In the genomic region with DNA sequence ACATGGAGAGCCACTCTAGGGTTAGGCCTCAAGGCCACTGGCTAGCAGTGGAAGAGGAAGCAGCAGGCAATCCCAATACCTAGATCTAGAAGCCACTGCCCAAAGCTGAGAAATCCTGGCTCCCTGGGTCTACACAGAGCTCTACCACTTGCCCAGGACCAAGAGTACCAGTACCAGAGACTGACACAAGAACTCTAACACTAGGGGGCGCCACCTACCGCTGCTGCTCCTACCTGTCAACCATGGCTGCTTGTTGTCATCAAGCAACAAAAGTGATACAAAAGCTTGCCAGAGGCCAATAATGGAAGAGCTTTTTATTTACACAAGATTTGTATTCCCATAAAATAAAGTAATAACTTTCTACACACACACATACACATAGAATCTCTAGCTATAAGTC, we compare ENCODE assay signal across 10 mouse cellular contexts. TPM values are rescaled to one million over a fixed set of nuclear protein-coding genes. Genes with fewer than 3 reads are reported as not detected.
DNase-seq lines count a peak whose midpoint lies in the region; ATAC-seq and TF ChIP-seq lines count a peak whose summit lies in the region.
"Had no signal": no experiment of that assay in that cellular context is flagged by ENCODE, and none has a peak within 500 bp of the region (broad histone marks: within the 10 kb centered on the region; RNA-seq: fewer than 3 reads in every experiment).

No protein-coding gene starts in this region.

- DNase-seq in midbrain, embryonic 11.5 days (ENCODE audit: low spot score, missing footprints) = peak; percentile 86
- peak; percentile 67 for DNase-seq in adrenal gland, postnatal 25 days
- DNase-seq in embryonic facial prominence, embryonic 11.5 days (ENCODE audit: low spot score) = peak; percentile 69
- DNase-seq in kidney, adult 8-10 months = peak; percentile 41 to 82
- peak; percentile 50 for DNase-seq in limb, embryonic 14.5 days (ENCODE audit: low spot score)
- peak; percentile 76 for DNase-seq in right cerebral cortex, postnatal 14 days
- DNase-seq in yolk sac, embryonic 10.5 days (ENCODE audit: low spot score) = no peak

- H3K36me3 ChIP-seq in midbrain, embryonic 11.5 days (ENCODE audit: control insufficient read depth, insufficient read depth, low read length) = no peaks in the 10 kb centered on the region
- no peaks in the 10 kb centered on the region for H3K36me3 ChIP-seq in midbrain, embryonic 13.5 days
- H3K36me3 ChIP-seq in embryonic facial prominence, embryonic 11.5 days (replicated peaks; ENCODE audit: control insufficient read depth, insufficient read depth, low read depth, low read length) = no peaks in the 10 kb centered on the region
- H3K36me3 ChIP-seq in limb, embryonic 14.5 days (ENCODE audit: control insufficient read depth, insufficient read depth, low read length) = no peaks in the 10 kb centered on the region
- H3K36me3 ChIP-seq: heart, embryonic 15.5 days; stomach, embryonic 15.5 days had no signal

- no peaks in the 10 kb centered on the region for H3K4me1 ChIP-seq in midbrain, embryonic 11.5 days (ENCODE audit: control insufficient read depth, insufficient read depth, low read length)
- H3K4me1 ChIP-seq in midbrain, embryonic 13.5 days (replicated peaks) = no peaks in the 10 kb centered on the region; the same call in 1 of the 2 replicates
- H3K4me1 ChIP-seq in embryonic facial prominence, embryonic 11.5 days (ENCODE audit: control insufficient read depth, insufficient read depth, low read length) = no peaks in the 10 kb centered on the region
- no peaks in the 10 kb centered on the region for H3K4me1 ChIP-seq in limb, embryonic 14.5 days (ENCODE audit: control insufficient read depth, insufficient read depth, low read length)
- H3K4me1 ChIP-seq: heart, embryonic 15.5 days; stomach, embryonic 15.5 days had no signal

- H3K9me3 ChIP-seq in midbrain, embryonic 11.5 days (ENCODE audit: control insufficient read depth, low read length) = no peaks in the 10 kb centered on the region
- H3K9me3 ChIP-seq in midbrain, embryonic 13.5 days = no peaks in the 10 kb centered on the region
- no peaks in the 10 kb centered on the region for H3K9me3 ChIP-seq in embryonic facial prominence, embryonic 11.5 days (replicated peaks; ENCODE audit: control insufficient read depth, low read length)
- H3K9me3 ChIP-seq in limb, embryonic 14.5 days (ENCODE audit: control insufficient read depth, low read length) = no peaks in the 10 kb centered on the region
- H3K9me3 ChIP-seq: heart, embryonic 15.5 days; stomach, embryonic 15.5 days had no signal

- no peak overlapping the region for H3K27ac ChIP-seq in midbrain, embryonic 11.5 days (ENCODE audit: low read depth, low read length)
- H3K27ac ChIP-seq in midbrain, embryonic 13.5 days = no peak overlapping the region
- H3K27ac ChIP-seq in embryonic facial prominence, embryonic 11.5 days (replicated peaks; ENCODE audit: low read depth, low read length) = no peak overlapping the region
- no peak overlapping the region for H3K27ac ChIP-seq in limb, embryonic 14.5 days (replicated peaks; ENCODE audit: low read depth, low read length)
- H3K27ac ChIP-seq: heart, embryonic 15.5 days; stomach, embryonic 15.5 days had no signal

- H3K9ac ChIP-seq in midbrain, embryonic 11.5 days (ENCODE audit: low read length) = no peak overlapping the region
- no peak overlapping the region for H3K9ac ChIP-seq in midbrain, embryonic 13.5 days (replicated peaks)
- no peak overlapping the region for H3K9ac ChIP-seq in embryonic facial prominence, embryonic 11.5 days (replicated peaks; ENCODE audit: low read length)
- H3K9ac ChIP-seq in limb, embryonic 14.5 days (ENCODE audit: low read depth, low read length, severe bottlenecking) = no peak overlapping the region
- H3K9ac ChIP-seq: heart, embryonic 15.5 days; stomach, embryonic 15.5 days had no signal

- ATAC-seq in midbrain, embryonic 11.5 days (ENCODE audit: low FRiP score) = no peak
- no peak for ATAC-seq in midbrain, embryonic 13.5 days
- ATAC-seq in embryonic facial prominence, embryonic 11.5 days (replicated peaks; ENCODE audit: insufficient number of reproducible peaks, low FRiP score, low TSS enrichment, low read depth) = no peak
- no peak for ATAC-seq in limb, embryonic 14.5 days (ENCODE audit: low FRiP score, low read depth)

- H3K27me3 ChIP-seq in midbrain, embryonic 11.5 days (ENCODE audit: control insufficient read depth, insufficient read depth, low read length) = no peaks in the 10 kb centered on the region
- H3K27me3 ChIP-seq in midbrain, embryonic 13.5 days = no peaks in the 10 kb centered on the region
- H3K27me3 ChIP-seq in embryonic facial prominence, embryonic 11.5 days (ENCODE audit: control insufficient read depth, insufficient read depth, low read length) = no peaks in the 10 kb centered on the region
- no peaks in the 10 kb centered on the region for H3K27me3 ChIP-seq in limb, embryonic 14.5 days (ENCODE audit: control insufficient read depth, insufficient read depth, low read length)
- H3K27me3 ChIP-seq: heart, embryonic 15.5 days; stomach, embryonic 15.5 days had no signal

- H3K4me2 ChIP-seq in midbrain, embryonic 11.5 days = no peak overlapping the region
- no peak overlapping the region for H3K4me2 ChIP-seq in midbrain, embryonic 13.5 days (replicated peaks)
- no peak overlapping the region for H3K4me2 ChIP-seq in embryonic facial prominence, embryonic 11.5 days (ENCODE audit: low read depth, low read length)
- no peak overlapping the region for H3K4me2 ChIP-seq in limb, embryonic 14.5 days (replicated peaks; ENCODE audit: low read depth, low read length, severe bottlenecking)
- H3K4me2 ChIP-seq: heart, embryonic 15.5 days; stomach, embryonic 15.5 days had no signal

- 8% methylated on average over 2 of the region's 2 CpGs for WGBS in midbrain, embryonic 11.5 days
- 9% methylated on average over 2 of the region's 2 CpGs for WGBS in midbrain, embryonic 13.5 days
- 9% methylated on average over 2 of the region's 2 CpGs for WGBS in embryonic facial prominence, embryonic 11.5 days
- 10% methylated on average over 2 of the region's 2 CpGs for WGBS in limb, embryonic 14.5 days

- no peak for TF ChIP-seq POLR2A in limb, embryonic 14.5 days (IDR thresholded peaks at IDR 0.05; ENCODE audit: borderline replicate concordance, extremely low read depth, insufficient read depth, insufficient read length)

- no peak overlapping the region for H3K4me3 ChIP-seq in midbrain, embryonic 11.5 days (ENCODE audit: low read depth, low read length)
- no peak overlapping the region for H3K4me3 ChIP-seq in midbrain, embryonic 13.5 days (replicated peaks)
- no peak overlapping the region for H3K4me3 ChIP-seq in embryonic facial prominence, embryonic 11.5 days (ENCODE audit: low read depth, low read length)
- no peak overlapping the region for H3K4me3 ChIP-seq in limb, embryonic 14.5 days (replicated peaks; ENCODE audit: low read length)
- H3K4me3 ChIP-seq: heart, embryonic 15.5 days; stomach, embryonic 15.5 days had no signal

RNA-seq across cellular contexts. Expression of gene Rec114, which starts 33.8 kb away (rescaled TPM):
- 1.0 and 2.7 TPM in 2 replicates for polyA plus RNA-seq in midbrain, embryonic 11.5 days (2014; fragmentation: Nextera tagmentation; extraction: Ambion mirVana)
- polyA plus RNA-seq in midbrain, embryonic 13.5 days (2015; fragmentation: Nextera tagmentation; extraction: Ambion mirVana) = 1.3 and 1.5 TPM in 2 replicates
- not detected in 2 replicates for total RNA-seq in adrenal gland, postnatal 25 days (2021)
- polyA plus RNA-seq in embryonic facial prominence, embryonic 11.5 days (2014; fragmentation: Nextera tagmentation; extraction: Ambion mirVana) = 1.9 and 2.0 TPM in 2 replicates
- 1.0 and 1.5 TPM in 2 replicates for polyA plus RNA-seq in limb, embryonic 14.5 days (2012; rRNA removed)
- polyA plus RNA-seq in limb, embryonic 14.5 days (2014; fragmentation: Nextera tagmentation; extraction: Ambion mirVana) = 2.4 and 2.8 TPM in 2 replicates
